Mouse (Mus musculus) effector memory CD4-positive, alpha-beta T cell, adult 7 months (primary cell): ENCODE measurements around the gene Gm7982. TPM values are rescaled to one million over a fixed set of nuclear protein-coding genes. Genes with fewer than 3 reads are reported as not detected.

Source experiments
- polyA plus RNA-seq: library from polyadenylated mRNA; unstranded; fragments of 100-300 nt; shearing (Covaris generic); gene quantifications from one replicate; pipeline ENCODE4 v1.2.1, GENCODE M21; 2017

Gene Gm7982
- polyA plus RNA-seq, result 1.2 TPM

DNA sequence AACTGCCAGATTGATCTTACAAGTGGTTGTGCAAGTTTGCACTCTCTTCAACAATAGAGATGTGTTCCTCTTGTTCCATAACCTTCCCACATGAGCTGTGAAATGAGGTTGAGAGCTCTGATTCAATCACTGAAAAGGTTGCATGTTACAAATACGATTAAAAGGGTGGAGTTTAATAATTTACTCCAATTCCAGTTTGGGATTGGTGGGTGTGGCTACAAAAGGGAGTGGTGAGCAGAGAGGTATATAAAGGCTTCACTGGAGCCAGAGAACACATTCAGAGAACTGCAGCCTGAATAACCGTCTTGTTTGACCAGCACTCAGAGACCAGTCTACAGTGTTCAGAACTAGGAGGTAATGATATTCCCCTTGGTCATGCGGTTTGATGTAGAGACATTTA, at the start of gene Gm7982:
Gene Gm7982, plus strand, starts transcription at position 301 of the 400 bp plus-strand sequence.

DNA sequence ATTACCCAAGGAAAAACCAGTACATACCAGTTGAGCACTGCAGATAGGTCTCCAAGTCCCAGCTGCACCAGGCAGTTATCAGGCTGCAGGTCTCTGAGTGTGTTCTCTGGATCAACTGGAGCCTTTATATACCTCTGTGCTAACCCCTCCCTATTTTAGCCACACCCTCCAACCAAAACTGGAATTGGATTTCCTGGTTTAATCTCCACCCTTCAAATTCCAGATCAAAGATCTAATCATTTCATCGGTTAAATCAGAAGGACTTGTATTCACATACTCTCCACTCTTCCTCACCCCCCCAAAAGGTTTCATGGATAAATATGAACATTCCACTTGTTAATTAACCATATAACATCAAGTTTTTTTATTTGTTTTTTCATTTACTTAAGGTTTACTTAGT, 5.7 kb upstream of the Gm7982 start, which contains the start of gene Gm7978:
Gene Gm7978, minus strand, starts transcription at position 101 of the 400 bp plus-strand sequence.

GRCm38 (mm10) chr5:95775690-95776089, 33.9 kb downstream of the Gm7982 start, which contains the start of gene E330014E10Rik:
Gene E330014E10Rik, plus strand, starts transcription at chr5:95775990.

Other genes starting within 250 kb of the Gm7982 start
- not detected for gene Gm3286, start 231.3 kb upstream of the Gm7982 start, polyA plus RNA-seq
- gene Gm7971, start 147.1 kb upstream of the Gm7982 start, polyA plus RNA-seq, result not detected
- not detected for gene Gm7978, start 5.8 kb upstream of the Gm7982 start, polyA plus RNA-seq
- gene E330014E10Rik, start 34.0 kb downstream of the Gm7982 start, polyA plus RNA-seq, result not detected
- not detected for gene Cxcl13, start 214.9 kb downstream of the Gm7982 start, polyA plus RNA-seq